Mouse (Mus musculus): ENCODE results near the gene Cdc37l1. TPM values are rescaled to one million over a fixed set of nuclear protein-coding genes. Genes with fewer than 3 reads are reported as not detected.

Gene Cdc37l1
- polyA plus RNA-seq, 1 experiment from 2014 or later, result 45.5 TPM

GRCm38 (mm10) chr19:29060299-29060698 is 70.1 kb downstream of the Cdc37l1 start:
- Histone ChIP-seq H3K9me3 (ENCODE audit: control insufficient read depth, low read length) (no peaks in the 10 kb centered on the region), H3K4me2 (no peak overlapping the region), H3K4me1 (ENCODE audit: control insufficient read depth, insufficient read depth, low read length) (peaks cover 4% of the 10 kb centered on the region; the same call in 1 of the 2 replicates), H3K27me3 (ENCODE audit: control insufficient read depth, insufficient read depth, low read length) (no peaks in the 10 kb centered on the region; the same call in 1 of the 2 replicates), H3K36me3 (ENCODE audit: control insufficient read depth, insufficient read depth, low read length) (no peaks in the 10 kb centered on the region), H3K9ac (ENCODE audit: low read length) (no peak overlapping the region), H3K4me3 (ENCODE audit: low read depth, low read length) (no peak overlapping the region), H3K27ac (ENCODE audit: low read depth, low read length) (no peak overlapping the region; the same call in 1 of the 2 replicates)
- no peak for ATAC-seq (ENCODE audit: low FRiP score)
- 12% methylated on average over 6 of the region's 6 CpGs for WGBS
- peak; percentile 81 for DNase-seq (ENCODE audit: low spot score, missing footprints)

GRCm38 (mm10) chr19:29063009-29063408 is 72.9 kb downstream of the Cdc37l1 start:
- no peak overlapping the region for H3K9ac ChIP-seq (ENCODE audit: low read length)
- WGBS, result 75% methylated on average over 5 of the region's 5 CpGs
- no peaks in the 10 kb centered on the region; the same call in 1 of the 2 replicates for H3K27me3 ChIP-seq (ENCODE audit: control insufficient read depth, insufficient read depth, low read length)
- H3K4me2 ChIP-seq, result no peak overlapping the region
- no peak overlapping the region for H3K4me3 ChIP-seq (ENCODE audit: low read depth, low read length)
- no peaks in the 10 kb centered on the region for H3K9me3 ChIP-seq (ENCODE audit: control insufficient read depth, low read length)
- DNase-seq (ENCODE audit: low spot score, missing footprints) (peak; percentile 54), ATAC-seq (ENCODE audit: low FRiP score) (no peak)
- peaks cover 7% of the 10 kb centered on the region; the same call in 1 of the 2 replicates for H3K4me1 ChIP-seq (ENCODE audit: control insufficient read depth, insufficient read depth, low read length)
- no peak overlapping the region for H3K27ac ChIP-seq (ENCODE audit: low read depth, low read length)
- no peaks in the 10 kb centered on the region for H3K36me3 ChIP-seq (ENCODE audit: control insufficient read depth, insufficient read depth, low read length)

GRCm38 (mm10) chr19:29063577-29064363 is 73.6 kb downstream of the Cdc37l1 start:
- peaks cover 7% of the 10 kb centered on the region; the same call in 1 of the 2 replicates for H3K4me1 ChIP-seq (ENCODE audit: control insufficient read depth, insufficient read depth, low read length)
- no peaks in the 10 kb centered on the region for H3K9me3 ChIP-seq (ENCODE audit: control insufficient read depth, low read length)
- ATAC-seq (ENCODE audit: low FRiP score) (peak; percentile 78), DNase-seq (ENCODE audit: low spot score, missing footprints) (peak; percentile 99)
- peak overlapping the region; percentile 24; the same call in 1 of the 2 replicates for H3K4me2 ChIP-seq
- WGBS, result 18% methylated on average over 18 of the region's 18 CpGs
- no peak overlapping the region for H3K9ac ChIP-seq (ENCODE audit: low read length)
- no peak overlapping the region for H3K27ac ChIP-seq (ENCODE audit: low read depth, low read length)
- no peak overlapping the region for H3K4me3 ChIP-seq (ENCODE audit: low read depth, low read length)
- no peaks in the 10 kb centered on the region; the same call in 1 of the 2 replicates for H3K27me3 ChIP-seq (ENCODE audit: control insufficient read depth, insufficient read depth, low read length)
- H3K36me3 ChIP-seq (ENCODE audit: control insufficient read depth, insufficient read depth, low read length), result no peaks in the 10 kb centered on the region

- H3K36me3 ChIP-seq (ENCODE audit: control insufficient read depth, insufficient read depth, low read length), result no peaks in the 10 kb centered on the region
- H3K4me1 ChIP-seq (ENCODE audit: control insufficient read depth, insufficient read depth, low read length), result peaks cover 7% of the 10 kb centered on the region; the same call in 1 of the 2 replicates
- no peaks in the 10 kb centered on the region for H3K9me3 ChIP-seq (ENCODE audit: control insufficient read depth, low read length)
- ATAC-seq (ENCODE audit: low FRiP score) (0 out of 2 replicates have a peak, but pooled peaks have one; percentile 35), DNase-seq (ENCODE audit: low spot score, missing footprints) (peak; percentile 83)
- no peaks in the 10 kb centered on the region; the same call in 1 of the 2 replicates for H3K27me3 ChIP-seq (ENCODE audit: control insufficient read depth, insufficient read depth, low read length)
- 67% methylated on average over 9 of the region's 9 CpGs for WGBS
- H3K4me3 ChIP-seq (ENCODE audit: low read depth, low read length), result no peak overlapping the region
- H3K4me2 ChIP-seq, result no peak overlapping the region
- H3K27ac ChIP-seq (ENCODE audit: low read depth, low read length), result no peak overlapping the region
- H3K9ac ChIP-seq (ENCODE audit: low read length), result no peak overlapping the region
Observed at GRCm38 (mm10) chr19:29064451-29065102, 74.4 kb downstream of the Cdc37l1 start.

GRCm38 (mm10) chr19:29066981-29067471 is 76.9 kb downstream of the Cdc37l1 start:
- no peaks in the 10 kb centered on the region for H3K9me3 ChIP-seq (ENCODE audit: control insufficient read depth, low read length)
- H3K4me1 ChIP-seq (ENCODE audit: control insufficient read depth, insufficient read depth, low read length), result peaks cover 3% of the 10 kb centered on the region; the same call in 1 of the 2 replicates
- no peak overlapping the region for H3K27ac ChIP-seq (ENCODE audit: low read depth, low read length)
- 15% methylated on average over 11 of the region's 11 CpGs for WGBS
- peak overlapping the region; percentile 28; the same call in 1 of the 2 replicates for H3K4me2 ChIP-seq
- 0 out of 2 replicates have a peak overlapping the region, but pooled peaks have one; percentile 33 for H3K9ac ChIP-seq (ENCODE audit: low read length)
- H3K36me3 ChIP-seq (ENCODE audit: control insufficient read depth, insufficient read depth, low read length), result no peaks in the 10 kb centered on the region
- ATAC-seq (ENCODE audit: low FRiP score) (peak; percentile 55; the same call in 1 of the 2 replicates), DNase-seq (ENCODE audit: low spot score, missing footprints) (peak; percentile 84)
- no peaks in the 10 kb centered on the region; the same call in 1 of the 2 replicates for H3K27me3 ChIP-seq (ENCODE audit: control insufficient read depth, insufficient read depth, low read length)
- H3K4me3 ChIP-seq (ENCODE audit: low read depth, low read length), result 0 out of 2 replicates have a peak overlapping the region, but pooled peaks have one; percentile 4

GRCm38 (mm10) chr19:29069195-29069594 is 79.0 kb downstream of the Cdc37l1 start:
- Histone ChIP-seq H3K36me3 (ENCODE audit: control insufficient read depth, insufficient read depth, low read length) (no peaks in the 10 kb centered on the region), H3K4me3 (ENCODE audit: low read depth, low read length) (no peak overlapping the region), H3K4me1 (ENCODE audit: control insufficient read depth, insufficient read depth, low read length) (0 out of 2 replicates have a peak, but pooled peaks cover 3% of the 10 kb centered on the region), H3K4me2 (no peak overlapping the region), H3K9me3 (ENCODE audit: control insufficient read depth, low read length) (no peaks in the 10 kb centered on the region), H3K27ac (ENCODE audit: low read depth, low read length) (no peak overlapping the region), H3K9ac (ENCODE audit: low read length) (no peak overlapping the region), H3K27me3 (ENCODE audit: control insufficient read depth, insufficient read depth, low read length) (no peaks in the 10 kb centered on the region)
- DNase-seq (ENCODE audit: low spot score, missing footprints) (peak; percentile 45), ATAC-seq (ENCODE audit: low FRiP score) (no peak)
- 85% methylated on average over 5 of the region's 5 CpGs for WGBS

GRCm38 (mm10) chr19:29074802-29075201 is 84.7 kb downstream of the Cdc37l1 start:
- Histone ChIP-seq H3K4me2 (no peak overlapping the region), H3K9ac (ENCODE audit: low read length) (no peak overlapping the region), H3K27ac (ENCODE audit: low read depth, low read length) (no peak overlapping the region), H3K36me3 (ENCODE audit: control insufficient read depth, insufficient read depth, low read length) (no peaks in the 10 kb centered on the region), H3K9me3 (ENCODE audit: control insufficient read depth, low read length) (no peaks in the 10 kb centered on the region), H3K4me1 (ENCODE audit: control insufficient read depth, insufficient read depth, low read length) (no peaks in the 10 kb centered on the region), H3K27me3 (ENCODE audit: control insufficient read depth, insufficient read depth, low read length) (no peaks in the 10 kb centered on the region), H3K4me3 (ENCODE audit: low read depth, low read length) (no peak overlapping the region)
- no peak for DNase-seq (ENCODE audit: low spot score, missing footprints)
- no peak for ATAC-seq (ENCODE audit: low FRiP score)
- WGBS, result 81% methylated on average over 6 of the region's 6 CpGs

Data from midbrain, embryonic 11.5 days (tissue).